In genomic region chr14:32150872-32151271, GRCm38 (mm10) we compare ENCODE assay signal across 1 mouse cellular context.
TF ChIP-seq lines count a peak whose summit lies in the region.

No protein-coding gene starts in this region.

TF ChIP-seq in CH12.LX, 34 proteins besides CTCF, POLR2A, EP300 and RAD21 (continued from another document):
- no peak for TF ChIP-seq KAT2A (IDR thresholded peaks at IDR 0.05; ENCODE audit: insufficient replicate concordance, low read length)
- TF ChIP-seq POLR2AphosphoS2 (IDR thresholded peaks at IDR 0.05; ENCODE audit: low read depth, low read length) = no peak
- no peak for TF ChIP-seq NRF1 (IDR thresholded peaks at IDR 0.05; ENCODE audit: low read depth, low read length)
- no peak for TF ChIP-seq MAZ (IDR thresholded peaks at IDR 0.05; ENCODE audit: low read depth, low read length)
- no peak for TF ChIP-seq JUND (conservative IDR thresholded peaks at IDR 0.05; ENCODE audit: low read depth, low read length)
- TF ChIP-seq JUN (IDR thresholded peaks at IDR 0.05; ENCODE audit: insufficient read depth, low read depth, low read length) = no peak
- TF ChIP-seq TBP (conservative IDR thresholded peaks at IDR 0.05; ENCODE audit: low read depth, low read length) = no peak
